Mouse (Mus musculus) myocyte (in vitro differentiated cells): ENCODE measurements at regions not wholly inside any gene's neighbourhood (a gene's known extent, or its start where the extent isn't known, plus 50 kb on each side); places are given as distances from the start of the nearest gene placed in this dataset.

Experiments used
- H3K27me3 ChIP-seq: one replicate; pipeline ENCODE4 v1.6.1; 2011; ENCODE audit not compliant: control insufficient read depth, insufficient read depth, insufficient read length
- H3K36me3 ChIP-seq: one replicate; pipeline ENCODE4 v1.6.1; 2011; ENCODE audit not compliant: control insufficient read depth, insufficient read depth
- H3K4me2 ChIP-seq: one replicate; pipeline ENCODE4 v1.6.1; 2011; ENCODE audit warnings: low read depth, control low read depth
- H3K4me3 ChIP-seq: one replicate; pipeline ENCODE4 v1.5.1; 2011; ENCODE audit warnings: mild to moderate bottlenecking, control low read depth, moderate library complexity
- H3K79me2 ChIP-seq: one replicate; pipeline ENCODE4 v1.6.1; 2011; ENCODE audit not compliant: control insufficient read depth, insufficient read depth
- H3ac ChIP-seq: one replicate; pipeline ENCODE4 v1.6.1; 2011; ENCODE audit not compliant: control insufficient read depth, insufficient read length
- POLR2AphosphoS2 ChIP-seq: IDR thresholded peaks from one replicate; pipeline ENCODE4 v1.6.1; 2011; ENCODE audit warnings: low read depth, control low read depth; ENCODE audit not compliant: insufficient read length

- H3ac ChIP-seq, result no peak overlapping the region
- no peak overlapping the region for H3K4me3 ChIP-seq
- no peak for TF ChIP-seq POLR2AphosphoS2
- no peaks in the 10 kb centered on the region for H3K79me2 ChIP-seq
- no peak overlapping the region for H3K4me2 ChIP-seq
- H3K27me3 ChIP-seq, result no peaks in the 10 kb centered on the region
- no peaks in the 10 kb centered on the region for H3K36me3 ChIP-seq
These were observed 50.8 kb upstream of the Ubr2 start for GRCm38 (mm10) chr17:47061031-47061620.
